ENCODE assay signal across 8 mouse cellular contexts in genomic region chr12:80758559-80759386, GRCm38 (mm10). TPM values are rescaled to one million over a fixed set of nuclear protein-coding genes. Genes with fewer than 3 reads are reported as not detected.
DNase-seq lines count a peak whose midpoint lies in the region; ATAC-seq and TF ChIP-seq lines count a peak whose summit lies in the region.

No protein-coding gene starts in this region.

- H3K36me3 ChIP-seq in spleen, adult 2 months (ENCODE audit: control insufficient read depth, insufficient read depth, low read length): no peaks in the 10 kb centered on the region
- H3K36me3 ChIP-seq in heart, embryonic 12.5 days: no peaks in the 10 kb centered on the region
- H3K36me3 ChIP-seq in limb, embryonic 13.5 days: no peaks in the 10 kb centered on the region
- H3K36me3 ChIP-seq in neural tube, embryonic 13.5 days: peaks cover 46% of the 10 kb centered on the region

- no peak for TF ChIP-seq POLR2A in spleen, adult 2 months (IDR thresholded peaks at IDR 0.05; ENCODE audit: low read depth, low read length)

- H3K4me2 ChIP-seq in heart, embryonic 12.5 days: peak overlapping the region; percentile 95
- H3K4me2 ChIP-seq in limb, embryonic 13.5 days (replicated peaks): peak overlapping the region; percentile 98
- H3K4me2 ChIP-seq in neural tube, embryonic 13.5 days: peak overlapping the region; percentile 77

- no peak overlapping the region for H3K27ac ChIP-seq in spleen, adult 2 months (ENCODE audit: insufficient read depth, low read length)
- H3K27ac ChIP-seq in heart, embryonic 12.5 days (ENCODE audit: poor library complexity, severe bottlenecking): no peak overlapping the region
- H3K27ac ChIP-seq in limb, embryonic 13.5 days: no peak overlapping the region
- peak overlapping the region; percentile 96 for H3K27ac ChIP-seq in neural tube, embryonic 13.5 days (replicated peaks)

- peak overlapping the region; percentile 44; the same call in 1 of the 2 replicates for H3K4me3 ChIP-seq in spleen, adult 2 months (ENCODE audit: extremely low read depth, insufficient read depth, insufficient read length)
- peak overlapping the region; percentile 61 for H3K4me3 ChIP-seq in heart, embryonic 12.5 days
- H3K4me3 ChIP-seq in limb, embryonic 13.5 days: peak overlapping the region; percentile 64
- H3K4me3 ChIP-seq in neural tube, embryonic 13.5 days: peak overlapping the region; percentile 61

- ATAC-seq in heart, embryonic 12.5 days (ENCODE audit: insufficient number of reproducible peaks, low FRiP score): no peak
- ATAC-seq in limb, embryonic 13.5 days (ENCODE audit: low FRiP score, low read depth): 0 out of 2 replicates have a peak, but pooled peaks have one; percentile 6
- no peak for ATAC-seq in neural tube, embryonic 13.5 days (ENCODE audit: low read depth)

- H3K9ac ChIP-seq in heart, embryonic 12.5 days: peak overlapping the region; percentile 50
- peak overlapping the region; percentile 64 for H3K9ac ChIP-seq in limb, embryonic 13.5 days
- H3K9ac ChIP-seq in neural tube, embryonic 13.5 days: peak overlapping the region; percentile 94

- WGBS in spleen, adult 2 months: 5% methylated on average over 89 of the region's 92 CpGs
- WGBS in heart, embryonic 12.5 days: 1% methylated on average over 91 of the region's 92 CpGs
- 4% methylated on average over 86 of the region's 92 CpGs for WGBS in limb, embryonic 13.5 days
- 9% methylated on average over 86 of the region's 92 CpGs for WGBS in neural tube, embryonic 13.5 days

- H3K4me1 ChIP-seq in spleen, adult 2 months (ENCODE audit: control insufficient read depth, insufficient read depth, insufficient read length): peaks cover 17% of the 10 kb centered on the region; the same call in 1 of the 2 replicates
- peaks cover 29% of the 10 kb centered on the region for H3K4me1 ChIP-seq in heart, embryonic 12.5 days (replicated peaks)
- peaks cover 28% of the 10 kb centered on the region for H3K4me1 ChIP-seq in limb, embryonic 13.5 days
- peaks cover 36% of the 10 kb centered on the region for H3K4me1 ChIP-seq in neural tube, embryonic 13.5 days (replicated peaks)

- peaks cover 14% of the 10 kb centered on the region for H3K27me3 ChIP-seq in spleen, adult 2 months (ENCODE audit: control insufficient read depth, insufficient read depth, low read length)
- H3K27me3 ChIP-seq in heart, embryonic 12.5 days (replicated peaks): peaks cover 91% of the 10 kb centered on the region
- H3K27me3 ChIP-seq in limb, embryonic 13.5 days: peaks cover 82% of the 10 kb centered on the region
- peaks cover 9% of the 10 kb centered on the region for H3K27me3 ChIP-seq in neural tube, embryonic 13.5 days

- H3K9me3 ChIP-seq in heart, embryonic 12.5 days (replicated peaks): no peaks in the 10 kb centered on the region
- no peaks in the 10 kb centered on the region for H3K9me3 ChIP-seq in limb, embryonic 13.5 days
- H3K9me3 ChIP-seq in neural tube, embryonic 13.5 days: no peaks in the 10 kb centered on the region

- DNase-seq in adrenal gland, postnatal 10 days: peak; percentile 41
- no peak for DNase-seq in adrenal gland, adult (ENCODE audit: inconsistent age in 2 of 2, low spot score in 1 of 2)
- no peak for DNase-seq in spleen, adult 2 months (ENCODE audit: low read depth in 1 of 2, low spot score in 2 of 2)
- DNase-seq in spleen, postnatal 14 days (ENCODE audit: low spot score in 2 of 2): no peak
- DNase-seq in layer of hippocampus, adult 8-10 months (ENCODE audit: low spot score in 2 of 2): no peak

- no peak for TF ChIP-seq CTCF in spleen, adult 2 months (IDR thresholded peaks at IDR 0.05; ENCODE audit: extremely low read depth, insufficient read depth, insufficient read length, insufficient replicate concordance)

RNA-seq across cellular contexts. Expression of gene Ccdc177, which starts 1.7 kb away (rescaled TPM):
- total RNA-seq in adrenal gland, postnatal 10 days (2021): under 1 TPM; 0.06 to 0.12 TPM
- polyA plus RNA-seq in spleen, adult 2 months (2012; rRNA removed): not detected in 2 replicates
- 0.03 TPM in 1 of 2 replicates, not detected in the other for polyA plus RNA-seq in heart, embryonic 12.5 days (2016; fragmentation: Nextera tagmentation; extraction: Ambion mirVana)
- 0.06 and 0.14 TPM in 2 replicates for polyA plus RNA-seq in limb, embryonic 13.5 days (2015; fragmentation: Nextera tagmentation; extraction: Ambion mirVana)
- polyA plus RNA-seq in neural tube, embryonic 13.5 days (2015; fragmentation: Nextera tagmentation; extraction: Ambion mirVana): 2.8 and 2.9 TPM in 2 replicates
- 10 to 100 TPM; 15.1 to 16.6 (median 15.8) TPM for total RNA-seq in layer of hippocampus, adult 8-10 months (2022)

RNA-seq across cellular contexts. Expression of gene Susd6, which starts 31.5 kb away (rescaled TPM):
- total RNA-seq in adrenal gland, postnatal 10 days (2021): 10 to 100 TPM; 41.7 to 42.1 TPM
- polyA plus RNA-seq in spleen, adult 2 months (2012; rRNA removed): 32.0 and 49.8 TPM in 2 replicates
- polyA plus RNA-seq in heart, embryonic 12.5 days (2016; fragmentation: Nextera tagmentation; extraction: Ambion mirVana): 22.4 and 22.7 TPM in 2 replicates
- 14.3 and 15.7 TPM in 2 replicates for polyA plus RNA-seq in limb, embryonic 13.5 days (2015; fragmentation: Nextera tagmentation; extraction: Ambion mirVana)
- polyA plus RNA-seq in neural tube, embryonic 13.5 days (2015; fragmentation: Nextera tagmentation; extraction: Ambion mirVana): 12.3 and 12.9 TPM in 2 replicates
- total RNA-seq in layer of hippocampus, adult 8-10 months (2022): 10 to 100 TPM; 62.8 to 67.0 (median 65.0) TPM
